Mouse (Mus musculus) ovary, postnatal 14 days (tissue): ENCODE data around the gene Lrrfip1.

Source experiments
- DNase-seq: peaks from one replicate; pipeline ENCODE4 v3.0.0; 2022; ENCODE audit warnings: low spot score

The Lrrfip1 gene

GRCm38 (mm10) chr1:91137036-91137435, 138.5 kb downstream of the Lrrfip1 start:
- no peak for DNase-seq

GRCm38 (mm10) chr1:91144813-91145212, 146.3 kb downstream of the Lrrfip1 start, which contains the start of gene Rbm44:
Gene Rbm44, plus strand, starts transcription at chr1:91145089.
- DNase-seq: no peak

GRCm38 (mm10) chr1:91151509-91151908, 153.0 kb downstream of the Lrrfip1 start:
- no peak for DNase-seq

GRCm38 (mm10) chr1:91166798-91167197, 168.3 kb downstream of the Lrrfip1 start:
- DNase-seq: no peak

GRCm38 (mm10) chr1:91169157-91169556, 170.6 kb downstream of the Lrrfip1 start:
- DNase-seq: no peak

- no peak for DNase-seq
Measured at GRCm38 (mm10) chr1:91174796-91175195, 176.3 kb downstream of the Lrrfip1 start.

- no peak for DNase-seq
Measured at GRCm38 (mm10) chr1:91176026-91176425, 177.5 kb downstream of the Lrrfip1 start.

GRCm38 (mm10) chr1:91176871-91177270, 178.3 kb downstream of the Lrrfip1 start:
- no peak for DNase-seq
